Mouse (Mus musculus) thymus, adult 2 months (tissue): Measurements from ENCODE around the gene Sc5d.

Experiments
- CTCF ChIP-seq: fragments of 200-500 bp; IDR thresholded peaks from 2 replicates; pipeline ENCODE4 v1.5.1; 2012; ENCODE audit warnings: mild to moderate bottlenecking, control low read depth, low read length, moderate library complexity, borderline replicate concordance; ENCODE audit not compliant: control insufficient read depth, poor library complexity, insufficient read depth; ENCODE audit errors: extremely low read depth
- POLR2A ChIP-seq: fragments of 200-500 bp; IDR thresholded peaks from 2 replicates; pipeline ENCODE4 v1.6.1; 2012; ENCODE audit warnings: mild to moderate bottlenecking, low read length, control low read depth, moderate library complexity; ENCODE audit not compliant: control insufficient read depth, poor library complexity, insufficient read depth; ENCODE audit errors: extremely low read depth

DNA sequence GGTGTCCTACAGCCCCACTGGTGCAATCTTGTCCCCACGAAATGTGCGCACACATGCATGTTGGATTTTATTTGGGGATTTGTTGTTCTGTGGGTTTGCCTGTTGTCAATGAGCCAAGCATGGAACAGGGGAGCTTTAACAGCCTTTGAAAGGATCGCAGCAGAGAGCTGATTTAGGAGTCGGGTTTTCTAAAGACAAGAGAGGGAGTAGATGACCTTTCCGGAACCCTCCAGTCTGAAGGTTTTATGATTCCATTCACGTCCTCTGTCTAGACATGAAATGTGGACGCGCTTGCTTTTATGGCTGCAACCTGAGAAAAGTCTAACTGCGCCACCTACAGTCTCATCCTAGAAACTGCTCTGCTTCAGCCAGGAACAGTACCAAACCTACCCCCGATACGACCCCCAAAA lies 23.5 kb downstream of the Sc5d start:
- TF ChIP-seq CTCF (no peak), POLR2A (no peak)
